Mouse (Mus musculus) lung, embryonic 14.5 days (tissue): Measurements from ENCODE around the gene Lamp2. TPM values are rescaled to one million over a fixed set of nuclear protein-coding genes. Genes with fewer than 3 reads are reported as not detected.
A peak's percentile ranks its signal among the peaks of the same experiment; 100 is the strongest.

Experiments
- ATAC-seq: fragments of 200-750 bp; cut with Nextera tagmentation; 2 replicates; pipeline ENCODE4 v1.8.0; 2017; ENCODE audit warnings: mild to moderate bottlenecking, moderate TSS enrichment, moderate library complexity; ENCODE audit not compliant: insufficient read depth
- DNase-seq: peaks from one replicate; pipeline ENCODE4 v3.0.0-alpha.2; 2015
- H3K27ac ChIP-seq: fragments of 300-500 bp; sonication (generic); 2 replicates; pipeline ENCODE4 v1.5.1; 2014; ENCODE audit warnings: low read depth, mild to moderate bottlenecking, moderate library complexity
- H3K27me3 ChIP-seq: fragments of 300-500 bp; sonication (generic); 2 replicates; pipeline ENCODE4 v1.6.1; 2014; ENCODE audit warnings: low read length, control low read depth; ENCODE audit not compliant: insufficient read depth
- H3K36me3 ChIP-seq: fragments of 300-500 bp; sonication (generic); 2 replicates; pipeline ENCODE4 v1.6.1; 2014; ENCODE audit warnings: control low read depth; ENCODE audit not compliant: insufficient read depth
- H3K4me1 ChIP-seq: fragments of 300-500 bp; sonication (generic); 2 replicates; pipeline ENCODE4 v1.6.1; 2014; ENCODE audit warnings: antibody characterized with exemption, control low read depth; ENCODE audit not compliant: insufficient read depth
- H3K4me2 ChIP-seq: fragments of 300-500 bp; sonication (generic); 2 replicates; pipeline ENCODE4 v1.6.1; 2014; ENCODE audit warnings: mild to moderate bottlenecking
- H3K4me3 ChIP-seq: fragments of 300-500 bp; sonication (generic); 2 replicates; pipeline ENCODE4 v1.5.1; 2014; ENCODE audit warnings: low read depth, low read length
- H3K9ac ChIP-seq: fragments of 300-500 bp; sonication (generic); 2 replicates; pipeline ENCODE4 v1.6.1; 2014
- H3K9me3 ChIP-seq: fragments of 300-500 bp; sonication (generic); 2 replicates; pipeline ENCODE4 v1.6.1; 2016; ENCODE audit warnings: low read depth, low read length, control low read depth
- CTCF ChIP-seq: IDR thresholded peaks from 2 replicates; pipeline ENCODE4 v1.5.1; 2016; ENCODE audit warnings: antibody characterized with exemption, low read depth
- WGBS: fragments of 180-500 bp; shearing (Covaris S2); extraction: QIAGEN DNeasy Blood & Tissue Kit; methylation state at CpG from one replicate; pipeline ENCODE4 v1.1.7; 2014; 5-methylcytosine and 5-hydroxymethylcytosine counted together
- polyA plus RNA-seq: library from polyadenylated mRNA; unstranded; fragments of >200 nt; fragmentation: Nextera tagmentation; extraction: Ambion mirVana; gene quantifications from 2 replicates; pipeline ENCODE4 v1.2.1, GENCODE M21; 2014

The Lamp2 gene
- polyA plus RNA-seq, 1 experiment from 2014 or later, result 143 TPM

DNA sequence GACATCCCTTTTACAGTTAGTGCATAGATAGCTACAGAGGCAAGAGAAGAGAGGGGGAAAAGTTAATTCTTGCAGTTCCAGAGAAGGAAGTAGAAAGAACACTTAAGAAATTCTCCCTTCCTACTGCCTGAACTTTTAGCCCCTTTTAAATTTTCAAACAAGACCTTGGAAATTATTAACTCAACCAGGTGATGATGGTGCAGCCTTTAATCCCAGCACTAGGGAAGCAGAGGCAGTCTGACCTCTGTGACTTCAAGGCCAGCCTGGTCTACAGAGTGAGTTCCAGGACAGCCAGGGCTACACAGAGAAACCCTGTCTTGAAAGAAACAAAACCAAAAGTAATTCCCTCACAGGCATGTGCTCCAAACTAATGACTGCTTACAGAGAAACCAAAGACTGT is 10.0 kb upstream of the Lamp2 start:
- no peaks in the 10 kb centered on the region for H3K4me1 ChIP-seq
- no peaks in the 10 kb centered on the region for H3K27me3 ChIP-seq
- no peaks in the 10 kb centered on the region for H3K9me3 ChIP-seq
- no peak overlapping the region for H3K27ac ChIP-seq
- ATAC-seq (no peak), DNase-seq (no peak)
- H3K4me3 ChIP-seq, result no peak overlapping the region
- H3K4me2 ChIP-seq, result no peak overlapping the region
- no peak for TF ChIP-seq CTCF
- H3K36me3 ChIP-seq, result no peaks in the 10 kb centered on the region
- no peak overlapping the region for H3K9ac ChIP-seq

DNA sequence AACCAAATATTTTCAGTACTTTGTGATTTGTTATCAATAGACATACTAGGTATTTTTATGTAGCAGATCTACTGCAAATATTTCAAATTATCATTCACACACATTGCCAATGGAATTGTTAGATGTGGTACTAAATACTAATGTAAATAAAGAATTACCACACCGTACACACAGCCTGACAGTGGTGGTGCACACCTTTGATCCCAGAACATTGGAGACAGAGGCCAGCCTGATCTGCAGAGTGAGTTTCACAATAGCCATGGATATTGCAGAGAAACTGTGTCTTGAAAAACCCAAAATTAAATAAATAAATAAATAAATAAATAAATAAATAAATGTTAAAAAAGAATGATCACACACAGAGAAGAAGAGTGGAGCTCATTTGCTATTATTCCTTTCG is 6.9 kb upstream of the Lamp2 start:
- Histone ChIP-seq H3K27ac (no peak overlapping the region), H3K27me3 (no peaks in the 10 kb centered on the region), H3K4me2 (no peak overlapping the region), H3K4me3 (no peak overlapping the region), H3K36me3 (no peaks in the 10 kb centered on the region), H3K4me1 (no peaks in the 10 kb centered on the region; the same call in 1 of the 2 replicates), H3K9me3 (no peaks in the 10 kb centered on the region), H3K9ac (no peak overlapping the region)
- DNase-seq (no peak), ATAC-seq (no peak)
- no peak for TF ChIP-seq CTCF
- 90% methylated on average over 2 of the region's 2 CpGs for WGBS

GRCm38 (mm10) chrX:38462101-38462500 is 5.8 kb upstream of the Lamp2 start:
- no peak for ATAC-seq
- Histone ChIP-seq H3K9ac (no peak overlapping the region), H3K4me2 (no peak overlapping the region), H3K36me3 (no peaks in the 10 kb centered on the region), H3K27me3 (no peaks in the 10 kb centered on the region), H3K4me1 (no peaks in the 10 kb centered on the region; the same call in 1 of the 2 replicates), H3K9me3 (no peaks in the 10 kb centered on the region), H3K4me3 (no peak overlapping the region), H3K27ac (no peak overlapping the region)
- WGBS, result 86% methylated on average over 5 of the region's 5 CpGs
- TF ChIP-seq CTCF, result no peak
- no peak for DNase-seq

DNA sequence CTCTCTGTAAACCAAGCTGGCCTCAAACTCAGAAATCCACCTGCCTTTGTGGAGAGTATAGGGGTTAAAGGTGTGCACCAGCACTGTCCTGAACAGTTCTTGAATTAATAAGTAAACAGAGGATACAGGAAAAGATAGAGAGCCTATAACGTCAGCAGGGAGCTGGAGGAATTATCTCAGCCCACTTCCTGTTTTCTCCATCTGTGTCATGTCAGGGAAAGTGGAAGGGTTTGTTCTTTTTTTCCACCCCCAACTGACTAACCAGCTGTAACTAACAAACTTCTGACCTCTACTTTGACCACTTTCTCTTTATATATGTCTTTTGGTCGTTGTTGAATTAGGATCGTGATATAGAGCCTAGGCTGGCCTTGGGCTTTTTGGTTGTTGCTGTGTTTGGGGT is 4.6 kb upstream of the Lamp2 start:
- no peak overlapping the region for H3K4me3 ChIP-seq
- no peak for TF ChIP-seq CTCF
- H3K4me2 ChIP-seq, result no peak overlapping the region
- peak; percentile 9 for DNase-seq
- no peak overlapping the region for H3K9ac ChIP-seq
- H3K9me3 ChIP-seq, result no peaks in the 10 kb centered on the region
- no peaks in the 10 kb centered on the region for H3K27me3 ChIP-seq
- WGBS, result 47% methylated on average over 3 of the region's 3 CpGs
- no peak overlapping the region for H3K27ac ChIP-seq
- no peak for ATAC-seq
- no peaks in the 10 kb centered on the region for H3K36me3 ChIP-seq
- no peaks in the 10 kb centered on the region; the same call in 1 of the 2 replicates for H3K4me1 ChIP-seq

- H3K4me1 ChIP-seq, result no peaks in the 10 kb centered on the region; the same call in 1 of the 2 replicates
- H3K4me3 ChIP-seq, result no peak overlapping the region
- H3K27me3 ChIP-seq, result no peaks in the 10 kb centered on the region
- no peak overlapping the region for H3K4me2 ChIP-seq
- DNase-seq (no peak), ATAC-seq (no peak)
- H3K27ac ChIP-seq, result no peak overlapping the region
- WGBS, result 81% methylated on average over 8 of the region's 8 CpGs
- H3K36me3 ChIP-seq, result 0 out of 2 replicates have a peak, but pooled peaks cover under 1% of the 10 kb centered on the region
- H3K9ac ChIP-seq, result no peak overlapping the region
- TF ChIP-seq CTCF, result no peak
- no peaks in the 10 kb centered on the region for H3K9me3 ChIP-seq
Observed at GRCm38 (mm10) chrX:38459076-38459475, 2.8 kb upstream of the Lamp2 start.

- Histone ChIP-seq H3K36me3 (0 out of 2 replicates have a peak, but pooled peaks cover 7% of the 10 kb centered on the region), H3K4me3 (no peak overlapping the region), H3K9me3 (no peaks in the 10 kb centered on the region), H3K27me3 (no peaks in the 10 kb centered on the region), H3K27ac (no peak overlapping the region), H3K4me1 (no peaks in the 10 kb centered on the region; the same call in 1 of the 2 replicates), H3K4me2 (no peak overlapping the region), H3K9ac (no peak overlapping the region)
- no peak for DNase-seq
- WGBS, result 18% methylated on average over 3 of the region's 3 CpGs
- TF ChIP-seq CTCF, result no peak
- ATAC-seq, result peak; percentile 20; the same call in 1 of the 2 replicates
Observed at GRCm38 (mm10) chrX:38456635-38457006, 367 bp upstream of the Lamp2 start.

DNA sequence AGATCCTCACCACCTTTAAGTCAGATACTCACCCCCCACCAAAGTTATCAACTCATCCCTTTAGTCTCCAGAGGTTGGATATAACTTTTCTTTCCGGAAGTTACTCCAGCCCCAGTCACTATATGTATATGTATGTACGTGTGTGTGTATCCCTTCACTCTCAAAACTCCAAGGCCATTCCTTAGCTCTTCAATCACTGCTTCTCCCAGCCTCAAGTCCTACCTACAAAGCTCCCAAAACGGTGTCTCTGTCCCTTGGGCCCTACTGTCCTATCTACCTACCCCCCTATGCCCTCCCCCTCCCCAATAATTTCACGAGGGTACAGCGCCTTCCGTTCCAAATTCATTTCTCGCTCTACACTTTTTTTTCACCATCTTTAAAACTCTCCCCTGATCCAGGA is 780 bp downstream of the Lamp2 start:
- no peaks in the 10 kb centered on the region for H3K27me3 ChIP-seq
- peak overlapping the region; percentile 82 for H3K27ac ChIP-seq
- WGBS, result 8% methylated on average over 7 of the region's 7 CpGs
- H3K4me2 ChIP-seq, result peak overlapping the region; percentile 61
- H3K4me3 ChIP-seq, result peak overlapping the region; percentile 54
- peak; percentile 37; the same call in 1 of the 2 replicates for ATAC-seq
- no peaks in the 10 kb centered on the region for H3K4me1 ChIP-seq
- TF ChIP-seq CTCF, result no peak
- no peaks in the 10 kb centered on the region for H3K9me3 ChIP-seq
- DNase-seq, result no peak
- H3K9ac ChIP-seq, result peak overlapping the region; percentile 69
- H3K36me3 ChIP-seq, result peaks cover 13% of the 10 kb centered on the region; the same call in 1 of the 2 replicates

DNA sequence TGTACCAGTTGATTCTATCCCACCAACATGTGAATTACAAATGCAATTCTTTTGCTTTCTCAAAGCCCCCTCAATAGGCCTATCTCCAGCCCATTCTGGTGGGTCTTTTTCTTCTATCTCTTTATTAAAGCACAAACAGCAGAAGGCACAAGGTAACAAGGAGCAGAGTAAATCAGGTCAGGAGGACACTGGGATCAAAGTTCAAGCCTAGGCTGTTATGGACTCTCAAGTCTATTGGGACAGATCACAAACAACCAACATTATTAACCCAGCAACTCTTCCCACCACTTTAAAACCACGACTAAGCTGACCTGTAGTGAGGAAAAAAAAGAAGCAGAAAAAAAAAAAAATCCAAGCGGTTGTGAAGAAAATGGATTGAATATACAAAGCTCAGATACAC is 1.4 kb downstream of the Lamp2 start:
- Histone ChIP-seq H3K9me3 (no peaks in the 10 kb centered on the region), H3K4me3 (peak overlapping the region; percentile 54), H3K9ac (peak overlapping the region; percentile 69)

More for the DNA sequence above, 1.4 kb downstream of the Lamp2 start:
- Histone ChIP-seq H3K27ac (no peak overlapping the region), H3K36me3 (peaks cover 19% of the 10 kb centered on the region; the same call in 1 of the 2 replicates), H3K27me3 (no peaks in the 10 kb centered on the region), H3K4me2 (peak overlapping the region; percentile 61), H3K4me1 (no peaks in the 10 kb centered on the region)
- no peak for DNase-seq
- no peak for TF ChIP-seq CTCF
- 3% methylated on average over 2 of the region's 2 CpGs for WGBS
- ATAC-seq, result no peak
